Mouse (Mus musculus): ENCODE results near the gene Ppp1r15a.
"Not testable (repeated sequence)": the region's sequence is repeated elsewhere in the genome, so short reads cannot be mapped to it uniquely, and the experiment has no call there.

Gene Ppp1r15a

GRCm38 (mm10) chr7:45553519-45553918 lies 27.5 kb upstream of the Ppp1r15a start:
- CTCF ChIA-PET: interaction anchor here (0.7 kb wide), 1 partner anchor 74 kb away, joined by 3 read pairs; no protein-coding TSS in a partner anchor

GRCm38 (mm10) chr7:45551512-45551883 lies 25.4 kb upstream of the Ppp1r15a start:
- CTCF ChIA-PET: no interaction called here

- CTCF ChIA-PET: interaction anchor here (0.6 kb wide), 1 partner anchor 56 kb away, joined by 5 read pairs; no protein-coding TSS in a partner anchor
Measured at GRCm38 (mm10) chr7:45550821-45551511, 24.9 kb upstream of the Ppp1r15a start.

- CTCF ChIA-PET: no interaction called here
Measured at GRCm38 (mm10) chr7:45549641-45550436, 23.8 kb upstream of the Ppp1r15a start.

GRCm38 (mm10) chr7:45544525-45544924 lies 18.5 kb upstream of the Ppp1r15a start:
- CTCF ChIA-PET: no interaction called here

GRCm38 (mm10) chr7:45540213-45540612 lies 14.1 kb upstream of the Ppp1r15a start:
- CTCF ChIA-PET: interaction anchor here (0.5 kb wide), 1 partner anchor 19 kb away, joined by 3 read pairs; no protein-coding TSS in a partner anchor

- CTCF ChIA-PET: interaction anchor here (0.5 to 1.0 kb wide), 2 partner anchors 102 to 179 kb away, joined by 3 to 8 read pairs; no protein-coding TSS in a partner anchor
Measured at GRCm38 (mm10) chr7:45539095-45539494, 13.0 kb upstream of the Ppp1r15a start.

GRCm38 (mm10) chr7:45538163-45539041 lies 12.3 kb upstream of the Ppp1r15a start:
- CTCF ChIA-PET: interaction anchor here (0.5 kb wide), 1 partner anchor 179 kb away, joined by 8 read pairs; no protein-coding TSS in a partner anchor

- CTCF ChIA-PET: no interaction called here
Measured at GRCm38 (mm10) chr7:45537602-45538001, 11.5 kb upstream of the Ppp1r15a start.

- CTCF ChIA-PET: no interaction called here
Measured at GRCm38 (mm10) chr7:45535676-45536075, 9.6 kb upstream of the Ppp1r15a start.

- CTCF ChIA-PET: no interaction called here
Measured at GRCm38 (mm10) chr7:45530643-45531042, 4.6 kb upstream of the Ppp1r15a start.

GRCm38 (mm10) chr7:45529461-45529860 lies 3.4 kb upstream of the Ppp1r15a start:
- CTCF ChIA-PET: interaction anchor here (0.8 kb wide), 1 partner anchor 32 kb away, joined by 20 read pairs; no protein-coding TSS in a partner anchor

- CTCF ChIA-PET: not testable (repeated sequence)
Measured at GRCm38 (mm10) chr7:45527169-45527568, 1.1 kb upstream of the Ppp1r15a start.

- CTCF ChIA-PET: no interaction called here
Measured at GRCm38 (mm10) chr7:45526474-45527120, 529 bp upstream of the Ppp1r15a start.

GRCm38 (mm10) chr7:45524841-45525621 lies 1.0 kb downstream of the Ppp1r15a start:
- CTCF ChIA-PET: no interaction called here

GRCm38 (mm10) chr7:45523678-45524170 lies 2.3 kb downstream of the Ppp1r15a start:
- CTCF ChIA-PET: no interaction called here

- CTCF ChIA-PET: no interaction called here
Measured at GRCm38 (mm10) chr7:45522957-45523676, 3.0 kb downstream of the Ppp1r15a start.

- CTCF ChIA-PET: no interaction called here
Measured at GRCm38 (mm10) chr7:45522194-45522752, 3.8 kb downstream of the Ppp1r15a start.

- CTCF ChIA-PET: no interaction called here
Measured at GRCm38 (mm10) chr7:45521728-45522184, 4.3 kb downstream of the Ppp1r15a start.
